Mouse (Mus musculus) forebrain, embryonic 10.5 days (tissue): ENCODE measurements at regions not wholly inside any gene's neighbourhood (a gene's known extent, or its start where the extent isn't known, plus 50 kb on each side); places are given as distances from the start of the nearest gene placed in this dataset.

Experiments used
- DNase-seq: peaks from one replicate; pipeline ENCODE4 v3.0.0-alpha.2; 2017; ENCODE audit warnings: low spot score; ENCODE audit errors: extremely low spot score
- H3K27ac ChIP-seq: fragments of 300-500 bp; sonication (generic); 2 replicates; pipeline ENCODE4 v1.5.1; 2016; ENCODE audit warnings: mild to moderate bottlenecking
- H3K27me3 ChIP-seq: fragments of 300-500 bp; sonication (generic); 2 replicates; pipeline ENCODE4 v1.6.1; 2016; ENCODE audit warnings: mild to moderate bottlenecking; ENCODE audit not compliant: poor library complexity, severe bottlenecking
- H3K36me3 ChIP-seq: fragments of 300-500 bp; sonication (generic); replicated peaks from 2 replicates; pipeline ENCODE4 v1.6.1; 2016; ENCODE audit warnings: mild to moderate bottlenecking, moderate library complexity
- H3K4me1 ChIP-seq: fragments of 300-500 bp; sonication (generic); 2 replicates; pipeline ENCODE4 v1.6.1; 2016
- H3K4me3 ChIP-seq: fragments of 300-500 bp; sonication (generic); 2 replicates; pipeline ENCODE4 v1.5.1; 2016; ENCODE audit warnings: mild to moderate bottlenecking, moderate library complexity
- H3K9me3 ChIP-seq: fragments of 300-500 bp; sonication (generic); 2 replicates; pipeline ENCODE4 v1.6.1; 2016; ENCODE audit warnings: mild to moderate bottlenecking, moderate library complexity
- WGBS: fragments of 180-500 bp; shearing (Covaris S2); methylation state at CpG from one replicate; pipeline ENCODE4 v1.1.7; 2016; 5-methylcytosine and 5-hydroxymethylcytosine counted together

- Histone ChIP-seq H3K4me1 (peaks cover 15% of the 10 kb centered on the region), H3K27me3 (peaks cover 56% of the 10 kb centered on the region), H3K27ac (no peak overlapping the region), H3K36me3 (no peaks in the 10 kb centered on the region), H3K9me3 (no peaks in the 10 kb centered on the region), H3K4me3 (no peak overlapping the region)
- DNase-seq: no peak
- 88% methylated on average over 15 of the region's 15 CpGs for WGBS
Observed at GRCm38 (mm10) chr8:115428528-115429290, 278.9 kb downstream of the Maf start.

DNA sequence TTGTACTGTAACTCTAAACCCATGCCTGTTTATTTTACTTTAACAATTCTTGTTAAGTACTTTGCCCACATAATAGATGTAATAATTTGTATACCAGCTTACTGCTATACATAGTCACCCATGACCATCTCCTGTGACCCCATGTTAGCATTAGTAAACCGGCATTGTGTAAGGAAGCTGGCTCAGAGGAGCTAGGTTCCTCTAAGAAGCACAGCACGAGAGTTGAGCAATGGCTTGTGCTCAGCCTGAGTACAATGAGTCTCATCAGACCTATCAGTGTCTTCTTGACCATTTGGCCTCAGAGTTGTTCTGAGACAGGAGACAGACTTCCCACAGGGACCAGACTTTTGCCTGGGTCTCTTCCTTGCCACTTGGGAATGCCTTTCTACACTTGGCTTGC is 279.6 kb downstream of the Maf start:
- peaks cover 15% of the 10 kb centered on the region for H3K4me1 ChIP-seq
- H3K27me3 ChIP-seq: peaks cover 57% of the 10 kb centered on the region
- 83% methylated on average over 2 of the region's 2 CpGs for WGBS
- no peak overlapping the region for H3K27ac ChIP-seq
- H3K36me3 ChIP-seq: no peaks in the 10 kb centered on the region
- H3K9me3 ChIP-seq: no peaks in the 10 kb centered on the region
- no peak for DNase-seq
- no peak overlapping the region for H3K4me3 ChIP-seq

GRCm38 (mm10) chr8:115427490-115427889 is 280.1 kb downstream of the Maf start:
- H3K27me3 ChIP-seq: peaks cover 62% of the 10 kb centered on the region
- no peak overlapping the region for H3K4me3 ChIP-seq
- no peak overlapping the region for H3K27ac ChIP-seq
- peaks cover 15% of the 10 kb centered on the region for H3K4me1 ChIP-seq
- no peak for DNase-seq
- H3K9me3 ChIP-seq: no peaks in the 10 kb centered on the region
- H3K36me3 ChIP-seq: no peaks in the 10 kb centered on the region
- 78% methylated on average over 3 of the region's 3 CpGs for WGBS

- no peaks in the 10 kb centered on the region for H3K9me3 ChIP-seq
- H3K36me3 ChIP-seq: no peaks in the 10 kb centered on the region
- peaks cover 15% of the 10 kb centered on the region for H3K4me1 ChIP-seq
- peaks cover 66% of the 10 kb centered on the region for H3K27me3 ChIP-seq
- DNase-seq: no peak
- 84% methylated on average over 3 of the region's 3 CpGs for WGBS
- H3K27ac ChIP-seq: no peak overlapping the region
- no peak overlapping the region for H3K4me3 ChIP-seq
Observed at GRCm38 (mm10) chr8:115426543-115426942, 281.1 kb downstream of the Maf start.

- Histone ChIP-seq H3K9me3 (no peaks in the 10 kb centered on the region), H3K4me3 (no peak overlapping the region), H3K27me3 (peaks cover 68% of the 10 kb centered on the region), H3K36me3 (no peaks in the 10 kb centered on the region), H3K4me1 (peaks cover 15% of the 10 kb centered on the region), H3K27ac (no peak overlapping the region)
- no peak for DNase-seq
- WGBS: 53% methylated on average over 2 of the region's 2 CpGs
Observed at GRCm38 (mm10) chr8:115425360-115425759, 282.2 kb downstream of the Maf start.

GRCm38 (mm10) chr8:115423682-115424081 is 283.9 kb downstream of the Maf start:
- DNase-seq: no peak
- H3K27ac ChIP-seq: no peak overlapping the region
- WGBS: 79% methylated on average over 2 of the region's 2 CpGs
- H3K4me3 ChIP-seq: no peak overlapping the region
- H3K36me3 ChIP-seq: no peaks in the 10 kb centered on the region
- H3K27me3 ChIP-seq: peaks cover 69% of the 10 kb centered on the region
- H3K9me3 ChIP-seq: no peaks in the 10 kb centered on the region
- peaks cover 18% of the 10 kb centered on the region for H3K4me1 ChIP-seq

DNA sequence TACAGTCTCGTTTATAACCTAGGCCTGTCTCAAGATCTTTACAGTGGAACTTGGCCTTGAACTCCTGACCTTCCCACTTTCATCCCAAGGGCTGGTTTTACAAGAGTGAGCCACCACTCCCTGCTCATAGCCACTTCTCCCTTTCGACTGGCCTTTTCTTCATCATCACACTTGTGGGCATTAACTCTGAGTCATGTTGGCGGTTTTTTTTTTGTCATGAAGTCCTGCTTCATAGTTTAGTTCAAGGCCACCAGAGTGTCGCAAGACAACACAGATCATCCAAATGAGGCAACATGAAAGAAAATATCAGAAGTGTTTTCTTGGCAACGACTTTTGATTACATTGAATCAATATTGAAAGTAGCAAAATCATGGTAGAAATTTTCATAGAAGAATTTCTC is 284.5 kb downstream of the Maf start:
- peaks cover 19% of the 10 kb centered on the region for H3K4me1 ChIP-seq

GRCm38 (mm10) chr8:115420536-115420935 is 287.1 kb downstream of the Maf start:
- Histone ChIP-seq H3K4me1 (peaks cover 15% of the 10 kb centered on the region), H3K4me3 (no peak overlapping the region), H3K9me3 (no peaks in the 10 kb centered on the region), H3K27me3 (peaks cover 74% of the 10 kb centered on the region), H3K27ac (no peak overlapping the region), H3K36me3 (no peaks in the 10 kb centered on the region)
- no peak for DNase-seq
- WGBS: 91% methylated on average over 3 of the region's 3 CpGs

More for the DNA sequence above, 284.5 kb downstream of the Maf start:
- DNase-seq: no peak
- H3K4me3 ChIP-seq: no peak overlapping the region
- H3K27me3 ChIP-seq: peaks cover 67% of the 10 kb centered on the region
- no peak overlapping the region for H3K27ac ChIP-seq
- H3K9me3 ChIP-seq: no peaks in the 10 kb centered on the region
- no peaks in the 10 kb centered on the region for H3K36me3 ChIP-seq
- 92% methylated on average over 5 of the region's 5 CpGs for WGBS

GRCm38 (mm10) chr8:115420131-115420530 is 287.5 kb downstream of the Maf start:
- DNase-seq: no peak
- Histone ChIP-seq H3K9me3 (no peaks in the 10 kb centered on the region), H3K4me3 (no peak overlapping the region), H3K36me3 (no peaks in the 10 kb centered on the region), H3K27me3 (peaks cover 76% of the 10 kb centered on the region), H3K27ac (no peak overlapping the region), H3K4me1 (peaks cover 12% of the 10 kb centered on the region)
- 76% methylated on average over 6 of the region's 6 CpGs for WGBS

DNA sequence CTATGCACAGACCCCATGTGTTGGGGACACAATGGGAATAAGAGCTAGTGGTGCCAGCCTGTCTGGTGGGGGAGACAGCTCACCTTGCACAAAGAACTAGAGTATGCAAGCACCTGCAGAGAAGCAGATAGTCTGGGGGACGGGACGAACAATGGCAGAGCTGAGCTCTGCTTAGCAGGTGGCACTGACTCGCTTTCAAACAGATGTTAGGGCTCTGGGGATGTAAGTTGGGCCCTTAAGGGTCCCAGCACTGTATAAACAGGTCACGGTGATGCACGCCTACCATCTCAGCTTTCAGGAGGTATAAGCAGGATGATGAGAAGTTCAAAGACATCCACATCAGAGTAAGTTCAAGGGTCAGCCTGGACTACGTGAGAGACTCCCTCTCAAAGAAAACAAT is 289.5 kb downstream of the Maf start:
- H3K4me1 ChIP-seq: peaks cover 27% of the 10 kb centered on the region
- H3K4me3 ChIP-seq: no peak overlapping the region
- H3K9me3 ChIP-seq: no peaks in the 10 kb centered on the region
- 36% methylated on average over 6 of the region's 6 CpGs for WGBS
- DNase-seq: no peak
- no peaks in the 10 kb centered on the region for H3K36me3 ChIP-seq
- no peak overlapping the region for H3K27ac ChIP-seq
- peaks cover 55% of the 10 kb centered on the region for H3K27me3 ChIP-seq

- no peaks in the 10 kb centered on the region for H3K9me3 ChIP-seq
- no peak overlapping the region for H3K4me3 ChIP-seq
- 11% methylated on average over 7 of the region's 7 CpGs for WGBS
- H3K27me3 ChIP-seq: peaks cover 35% of the 10 kb centered on the region
- peak; percentile 46 for DNase-seq
- H3K36me3 ChIP-seq: no peaks in the 10 kb centered on the region
- H3K4me1 ChIP-seq: peaks cover 27% of the 10 kb centered on the region
- peak overlapping the region; percentile 68 for H3K27ac ChIP-seq
Observed at GRCm38 (mm10) chr8:115414061-115414473, 293.5 kb downstream of the Maf start.

DNA sequence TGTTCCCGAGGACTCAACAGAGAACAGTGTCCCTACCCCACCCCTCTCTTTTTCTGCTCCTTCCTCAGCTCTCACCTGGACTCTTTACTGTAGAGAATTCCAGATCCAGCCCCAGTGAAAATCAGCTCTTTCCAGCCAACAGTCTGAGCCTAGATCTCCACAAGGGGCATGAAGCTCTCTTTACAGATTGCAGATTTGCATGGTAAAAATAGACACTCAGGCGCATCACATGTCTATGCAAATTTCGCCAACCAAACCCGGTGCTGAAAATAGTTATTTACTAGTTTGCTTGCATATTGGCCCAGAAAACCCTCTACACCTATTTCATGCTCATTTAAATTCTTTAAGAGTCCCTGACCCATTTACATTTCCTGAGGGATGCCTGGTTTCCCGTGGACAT is 295.8 kb downstream of the Maf start:
- peaks cover 20% of the 10 kb centered on the region for H3K4me1 ChIP-seq
- peaks cover 15% of the 10 kb centered on the region; the same call in 1 of the 2 replicates for H3K27me3 ChIP-seq
- 91% methylated on average over 5 of the region's 5 CpGs for WGBS
- H3K4me3 ChIP-seq: no peak overlapping the region
- no peak overlapping the region for H3K27ac ChIP-seq
- DNase-seq: no peak
- no peaks in the 10 kb centered on the region for H3K36me3 ChIP-seq
- H3K9me3 ChIP-seq: peaks cover 5% of the 10 kb centered on the region; the same call in 1 of the 2 replicates

- Histone ChIP-seq H3K36me3 (no peaks in the 10 kb centered on the region), H3K9me3 (peaks cover 5% of the 10 kb centered on the region; the same call in 1 of the 2 replicates), H3K27me3 (peaks cover 8% of the 10 kb centered on the region; the same call in 1 of the 2 replicates), H3K4me3 (no peak overlapping the region), H3K4me1 (peaks cover 20% of the 10 kb centered on the region), H3K27ac (no peak overlapping the region)
- no peak for DNase-seq
- WGBS: 95% methylated on average over 4 of the region's 4 CpGs
Observed at GRCm38 (mm10) chr8:115411061-115411460, 296.5 kb downstream of the Maf start.
